Mouse (Mus musculus) E14TG2a.4 (cell line): ENCODE results near the gene Lbhd2.

Experiments used
- CTCF ChIP-seq: conservative IDR thresholded peaks from 2 replicates; pipeline ENCODE4 v1.5.1; 2014; ENCODE audit warnings: low read length
- NANOG ChIP-seq: IDR thresholded peaks from 2 replicates; pipeline ENCODE4 v1.6.1; 2014; ENCODE audit warnings: borderline replicate concordance, low read length, mixed read lengths
- POU5F1 ChIP-seq: IDR thresholded peaks from 2 replicates; pipeline ENCODE4 v1.6.1; 2014; ENCODE audit warnings: low read length, borderline replicate concordance

DNA sequence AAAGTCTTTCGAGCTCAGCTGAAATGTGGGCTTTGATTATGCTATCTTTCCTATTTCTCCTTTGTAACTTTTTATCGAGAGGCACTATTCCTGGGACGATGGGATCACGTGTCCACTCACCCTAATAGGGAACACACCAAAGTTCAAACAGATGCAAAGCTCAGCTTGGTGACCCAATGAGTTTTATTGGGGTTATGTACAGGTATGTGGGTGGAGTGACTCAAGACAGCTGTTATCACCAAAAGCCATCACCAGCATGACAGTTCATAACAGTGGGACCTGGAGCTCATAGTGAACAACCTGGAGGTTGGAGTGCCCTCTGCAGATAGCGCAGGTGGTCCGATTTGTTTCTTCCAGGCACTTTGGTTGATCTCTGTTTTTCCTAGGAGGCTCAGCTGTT, 32.2 kb downstream of the Lbhd2 start:
- TF ChIP-seq CTCF (no peak), POU5F1 (no peak), NANOG (no peak)
